Mouse (Mus musculus) neural tube, embryonic 10.5 days (tissue): ENCODE data around the gene Olfr1265.

Experiments
- DNase-seq: peaks from one replicate; pipeline ENCODE4 v3.0.0-alpha.2; 2017; ENCODE audit warnings: low spot score; ENCODE audit errors: extremely low spot score

The Olfr1265 gene

DNA sequence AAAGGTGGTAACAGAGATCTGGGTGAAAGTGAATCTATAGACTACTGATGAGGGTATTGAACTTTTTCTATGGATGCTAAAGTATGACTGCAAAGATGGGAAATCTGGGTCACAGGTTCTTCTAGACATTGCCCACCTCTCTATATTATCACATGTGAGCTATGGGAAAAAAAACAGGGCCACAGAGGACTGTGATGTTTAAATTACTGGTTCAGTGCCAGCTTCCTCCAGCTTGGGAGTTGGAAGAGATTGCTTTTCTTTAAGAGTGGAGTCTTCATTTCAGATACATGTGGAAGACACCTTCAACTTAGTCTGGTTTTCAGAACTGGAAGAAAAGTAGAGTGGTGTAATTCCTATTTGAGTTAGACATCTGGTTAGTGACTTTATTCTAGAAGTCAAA lies at the start of gene Olfr1265:
Gene Olfr1265, plus strand, starts transcription at position 301 of the 400 bp plus-strand sequence.
- DNase-seq = no peak

DNA sequence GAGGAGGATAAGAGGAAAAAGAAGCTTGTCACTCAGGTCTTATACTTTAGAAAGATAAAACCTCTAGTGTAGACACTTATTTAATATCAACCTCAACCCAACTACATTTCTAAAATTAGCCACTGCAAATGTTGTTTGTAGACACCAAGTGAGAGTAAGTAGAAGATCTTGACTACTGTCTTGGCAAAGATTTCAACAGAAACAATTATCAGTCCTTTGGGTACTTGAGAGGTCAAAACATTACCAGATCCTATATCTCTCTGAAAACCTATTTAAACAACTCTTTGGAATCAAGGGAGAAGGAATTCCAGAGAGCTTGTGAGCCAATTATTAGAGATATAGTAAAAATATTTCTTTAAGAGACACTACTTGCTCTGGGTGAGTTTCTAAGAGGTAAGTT lies 44.2 kb upstream of the Olfr1265 start, which contains the start of gene Olfr1261:
Gene Olfr1261, plus strand, starts transcription at position 301 of the 400 bp plus-strand sequence.
- DNase-seq = no peak

DNA sequence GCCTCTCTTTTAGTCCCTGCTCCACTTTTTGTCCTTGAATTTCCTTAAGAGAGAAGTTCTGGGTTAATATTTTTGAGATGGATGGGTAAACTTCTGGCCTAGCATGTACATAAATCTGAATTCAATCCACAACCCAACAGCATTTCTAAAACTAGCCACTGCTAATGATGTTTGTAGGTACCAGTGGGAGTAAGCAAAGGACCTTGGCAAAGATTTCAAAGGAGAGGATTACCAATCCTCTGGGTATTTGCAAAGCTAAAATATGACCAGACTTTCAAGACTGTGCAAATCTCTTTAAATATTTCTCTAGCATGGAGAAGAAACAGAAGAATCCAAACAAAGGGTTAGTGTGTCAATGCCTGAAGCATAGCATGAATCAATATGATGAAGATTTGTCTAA lies 35.3 kb upstream of the Olfr1265 start, which contains the start of gene Olfr1262:
Gene Olfr1262, plus strand, starts transcription at position 301 of the 400 bp plus-strand sequence.
- no peak for DNase-seq

DNA sequence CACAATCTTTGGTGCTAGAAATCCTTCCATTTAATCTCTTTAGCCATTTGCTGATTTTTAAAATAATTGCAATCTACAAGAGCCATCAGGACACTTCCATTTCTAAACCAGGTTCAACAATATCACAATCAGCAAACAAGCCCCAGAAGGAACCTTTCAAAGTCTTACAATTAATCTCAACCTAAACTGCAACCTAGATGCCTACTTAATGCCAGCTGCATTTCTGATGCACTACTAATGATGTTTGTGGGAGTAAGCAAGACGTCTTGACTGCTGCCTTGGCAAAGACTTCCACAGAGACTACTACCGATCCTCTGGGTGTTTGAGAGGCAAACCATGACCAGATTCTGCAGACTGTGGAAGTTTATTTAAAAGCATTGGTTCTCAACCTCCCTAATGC lies 23.3 kb upstream of the Olfr1265 start, which contains the start of gene Olfr1263:
Gene Olfr1263, plus strand, starts transcription at position 301 of the 400 bp plus-strand sequence.
- no peak for DNase-seq

DNA sequence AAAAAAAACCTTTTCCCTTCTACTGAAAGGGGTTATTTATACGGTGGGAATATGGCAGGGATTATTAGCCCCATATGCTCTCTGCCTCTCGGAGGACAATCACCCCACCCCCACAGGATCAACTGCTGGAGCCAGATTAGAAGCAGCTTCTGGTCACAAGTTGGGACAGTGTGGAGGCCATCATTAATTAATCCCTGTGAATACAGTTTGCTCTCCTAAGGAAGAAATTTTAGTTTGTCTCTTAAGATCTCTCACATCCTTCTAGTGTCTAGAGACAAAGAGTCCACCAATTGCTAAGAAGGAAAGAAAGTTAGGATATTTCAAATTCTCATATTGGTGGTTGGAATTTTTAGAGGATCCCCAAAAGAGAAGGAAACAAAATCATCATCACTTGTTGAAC lies 9.7 kb upstream of the Olfr1265 start, which contains the start of gene Olfr1264:
Gene Olfr1264, minus strand, starts transcription at position 101 of the 400 bp plus-strand sequence.
- DNase-seq = no peak

DNA sequence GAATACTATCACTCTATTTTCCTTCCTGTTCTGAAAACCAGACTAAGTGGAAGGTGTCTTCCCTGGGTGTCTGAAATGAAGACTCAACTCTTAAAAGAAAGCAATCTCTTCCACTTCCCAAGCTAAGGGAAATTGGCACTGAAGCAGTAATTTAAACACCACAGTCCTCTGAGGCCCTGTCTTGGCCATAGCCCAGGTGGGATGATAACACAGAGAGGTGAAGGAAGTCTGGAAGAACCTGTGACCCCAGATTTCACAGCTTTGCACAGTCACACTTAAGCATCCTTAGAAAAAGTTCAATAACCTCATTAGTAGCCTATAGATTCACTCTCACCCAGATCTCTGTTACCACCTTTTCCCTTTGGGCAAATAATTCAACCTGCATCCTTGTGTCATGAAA lies 28.4 kb downstream of the Olfr1265 start, which contains the start of gene Olfr140:
Gene Olfr140, minus strand, starts transcription at position 101 of the 400 bp plus-strand sequence.
- no peak for DNase-seq

DNA sequence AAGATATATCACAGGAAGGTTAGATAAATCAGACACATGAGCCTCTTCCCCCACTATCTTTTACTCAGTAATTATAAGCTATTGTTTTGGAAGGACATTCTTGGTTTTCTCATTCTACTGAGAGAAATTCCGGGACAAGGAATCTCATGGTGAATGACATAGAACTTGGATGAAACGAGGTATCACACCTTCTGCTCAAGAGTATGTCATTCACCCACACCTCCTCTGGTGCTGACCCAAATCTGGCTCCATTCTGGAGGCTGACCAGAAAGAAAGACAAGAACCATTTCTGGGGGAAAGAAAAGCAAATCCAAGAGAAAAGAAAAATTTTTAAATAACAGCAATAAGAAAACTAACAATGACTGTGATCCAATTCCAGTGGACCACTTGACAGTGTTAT lies 34.9 kb downstream of the Olfr1265 start:
- no peak for DNase-seq
